19 mouse cellular contexts compared by ENCODE assay signal in the genomic region with DNA sequence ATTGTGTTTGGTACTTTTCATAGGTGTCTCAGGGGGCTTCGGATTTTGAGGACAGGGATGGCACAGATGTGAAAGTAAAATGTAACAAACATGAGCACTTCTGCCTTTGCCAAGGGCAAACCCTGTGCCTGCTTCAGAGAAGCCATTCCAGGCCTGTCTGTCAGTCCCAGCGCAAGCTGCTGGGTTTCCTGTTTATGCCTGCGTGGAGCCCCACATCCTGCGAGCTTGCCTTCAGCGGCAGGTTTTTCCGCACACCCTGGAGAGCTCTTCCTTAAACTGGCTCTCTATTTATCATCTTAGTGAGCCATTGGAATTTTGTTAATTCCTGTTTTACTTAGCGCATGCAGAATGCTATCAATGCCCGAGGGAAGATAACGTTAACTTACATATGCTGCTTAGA.
DNase-seq lines count a peak whose midpoint lies in the region; ATAC-seq and TF ChIP-seq lines count a peak whose summit lies in the region.
"Had no signal": no experiment of that assay in that cellular context is flagged by ENCODE, and none has a peak within 500 bp of the region (broad histone marks: within the 10 kb centered on the region; RNA-seq: fewer than 3 reads in every experiment).

No protein-coding gene starts in this region.

- H3K4me3 ChIP-seq in liver, adult 2 months (ENCODE audit: insufficient read depth, low read depth, low read length) = no peak overlapping the region
- no peak overlapping the region for H3K4me3 ChIP-seq in liver, postnatal 0 days (ENCODE audit: low read depth, low read length)
- H3K4me3 ChIP-seq in lung, postnatal 0 days (ENCODE audit: low read depth, low read length) = no peak overlapping the region
- H3K4me3 ChIP-seq: embryonic facial prominence, embryonic 10.5 days; erythroblast, embryonic 14.5 days; left cerebral cortex, adult 2 months had no signal

- no peak for ATAC-seq in liver, postnatal 0 days
- peak; percentile 60 for ATAC-seq in lung, postnatal 0 days
- ATAC-seq: forebrain, embryonic 16.5 days; inflammation-experienced regulatory T-cells, adult 6 months had no signal

- no peaks in the 10 kb centered on the region for H3K9me3 ChIP-seq in liver, postnatal 0 days (ENCODE audit: low read length)
- no peaks in the 10 kb centered on the region for H3K9me3 ChIP-seq in lung, postnatal 0 days (ENCODE audit: low read length)
- H3K9me3 ChIP-seq: embryonic facial prominence, embryonic 10.5 days had no signal

- WGBS in liver, adult 2 months = 76% methylated on average over 9 of the region's 9 CpGs
- WGBS in liver, postnatal 0 days (ENCODE audit: insufficient replicate concordance) = 28% methylated on average over 9 of the region's 9 CpGs
- 27% methylated on average over 9 of the region's 9 CpGs for WGBS in lung, postnatal 0 days

- no peaks in the 10 kb centered on the region for H3K27me3 ChIP-seq in liver, adult 2 months (ENCODE audit: control insufficient read depth, insufficient read depth, low read length)
- no peaks in the 10 kb centered on the region for H3K27me3 ChIP-seq in liver, postnatal 0 days (ENCODE audit: insufficient read depth, low read length)
- H3K27me3 ChIP-seq in lung, postnatal 0 days (replicated peaks; ENCODE audit: insufficient read depth, low read length) = no peaks in the 10 kb centered on the region

- TF ChIP-seq CTCF in liver, adult 2 months (IDR thresholded peaks at IDR 0.05; ENCODE audit: low read depth, low read length) = no peak
- TF ChIP-seq CTCF in liver, postnatal 0 days (IDR thresholded peaks at IDR 0.05; ENCODE audit: low read depth) = no peak
- TF ChIP-seq CTCF in lung, postnatal 0 days (IDR thresholded peaks at IDR 0.05) = no peak

- no peak for TF ChIP-seq EP300 in liver, postnatal 0 days (IDR thresholded peaks at IDR 0.05; ENCODE audit: low read depth)
- peak; percentile 85 for TF ChIP-seq EP300 in lung, postnatal 0 days (IDR thresholded peaks at IDR 0.05)

- no peak for DNase-seq in liver, adult 2 months (ENCODE audit: extremely low read depth, low read depth, low spot score)
- no peak for DNase-seq in liver, postnatal 0 days
- DNase-seq in kidney, postnatal 10 days = peak; percentile 51
- DNase-seq in lung, postnatal 0 days (ENCODE audit: low spot score) = peak; percentile 36
- peak; percentile 12 for DNase-seq in yolk sac, embryonic 10.5 days (ENCODE audit: low spot score)
- DNase-seq in Muller cell, postnatal 12 days (ENCODE audit: inconsistent ontology term) = no peak
- no peak for DNase-seq in retina, postnatal 1 day
- DNase-seq: cerebellum, postnatal 25 days; gastrocnemius, postnatal 10 days; heart, postnatal 36 days; right cerebral cortex, adult 18-20 months had no signal

- H3K36me3 ChIP-seq in liver, adult 2 months (ENCODE audit: control insufficient read depth, insufficient read depth, low read length) = no peaks in the 10 kb centered on the region
- H3K36me3 ChIP-seq in liver, postnatal 0 days (replicated peaks; ENCODE audit: insufficient read depth, low read length) = no peaks in the 10 kb centered on the region
- no peaks in the 10 kb centered on the region for H3K36me3 ChIP-seq in lung, postnatal 0 days (ENCODE audit: insufficient read depth, low read length)
- H3K36me3 ChIP-seq: embryonic facial prominence, embryonic 10.5 days had no signal

- no peak overlapping the region for H3K9ac ChIP-seq in liver, adult 2 months (ENCODE audit: low read depth, low read length)
- H3K9ac ChIP-seq in liver, postnatal 0 days (replicated peaks) = no peak overlapping the region
- H3K9ac ChIP-seq in lung, postnatal 0 days (replicated peaks; ENCODE audit: low read depth) = no peak overlapping the region
- H3K9ac ChIP-seq: liver, embryonic 14.5 days had no signal

- H3K4me2 ChIP-seq in liver, postnatal 0 days (ENCODE audit: low read depth, low read length) = no peak overlapping the region
- no peak overlapping the region for H3K4me2 ChIP-seq in lung, postnatal 0 days (replicated peaks; ENCODE audit: low read depth, low read length)
- H3K4me2 ChIP-seq: heart, embryonic 11.5 days; midbrain, embryonic 11.5 days had no signal

- H3K79me2 ChIP-seq in liver, adult 2 months (ENCODE audit: control insufficient read depth, insufficient read depth, low read length) = no peaks in the 10 kb centered on the region

- no peak for TF ChIP-seq POLR2A in liver, adult 2 months (IDR thresholded peaks at IDR 0.05; ENCODE audit: extremely low read depth, insufficient read depth, low read length)

- H3K27ac ChIP-seq in liver, adult 2 months (replicated peaks; ENCODE audit: insufficient read depth, low read depth, low read length) = 0 out of 2 replicates have a peak overlapping the region, but pooled peaks have one; percentile 19
- H3K27ac ChIP-seq in liver, postnatal 0 days (ENCODE audit: low read depth) = no peak overlapping the region
- no peak overlapping the region for H3K27ac ChIP-seq in lung, postnatal 0 days (ENCODE audit: low read length)
- H3K27ac ChIP-seq: embryonic facial prominence, embryonic 10.5 days; left cerebral cortex, adult 2 months; liver, embryonic 14.5 days had no signal

- no peaks in the 10 kb centered on the region for H3K4me1 ChIP-seq in liver, adult 2 months (ENCODE audit: control insufficient read depth, insufficient read depth, low read length)
- no peaks in the 10 kb centered on the region for H3K4me1 ChIP-seq in liver, postnatal 0 days (ENCODE audit: insufficient read depth)
- H3K4me1 ChIP-seq in lung, postnatal 0 days (ENCODE audit: insufficient read depth, low read depth, low read length) = peaks cover 8% of the 10 kb centered on the region; the same call in 1 of the 2 replicates

Comparison
In these comparisons a context has a peak if more than half of its experiments do, and no peak if none do; other contexts are left out.
1. DNase-seq: peak in kidney, postnatal 10 days (single experiment), lung, postnatal 0 days (single experiment) and yolk sac, embryonic 10.5 days (single experiment); none in liver, adult 2 months (single experiment), liver, postnatal 0 days (single experiment), Muller cell, postnatal 12 days (single experiment) and retina, postnatal 1 day (single experiment).